ENCODE assay signal across 7 mouse cellular contexts in genomic region chr4:135855536-135856222, GRCm38 (mm10). TPM values are rescaled to one million over a fixed set of nuclear protein-coding genes. Genes with fewer than 3 reads are reported as not detected.
A peak's percentile ranks its signal among the peaks of the same experiment; 100 is the strongest.
DNase-seq lines count a peak whose midpoint lies in the region; ATAC-seq and TF ChIP-seq lines count a peak whose summit lies in the region.

Srsf10 (plus strand) TSS chr4:135855747.

- no peak for TF ChIP-seq CTCF in kidney, adult 2 months (conservative IDR thresholded peaks at IDR 0.05; ENCODE audit: insufficient read depth, insufficient read length, low read depth, low read length)
- TF ChIP-seq CTCF in spleen, adult 2 months (IDR thresholded peaks at IDR 0.05; ENCODE audit: extremely low read depth, insufficient read depth, insufficient read length, insufficient replicate concordance): no peak

- no peaks in the 10 kb centered on the region for H3K9me3 ChIP-seq in embryonic facial prominence, embryonic 11.5 days (replicated peaks; ENCODE audit: control insufficient read depth, low read length)
- H3K9me3 ChIP-seq in limb, embryonic 12.5 days: no peaks in the 10 kb centered on the region
- H3K9me3 ChIP-seq in midbrain, embryonic 15.5 days: no peaks in the 10 kb centered on the region

- ATAC-seq in embryonic facial prominence, embryonic 11.5 days (replicated peaks; ENCODE audit: insufficient number of reproducible peaks, low FRiP score, low TSS enrichment, low read depth): peak; percentile 94
- peak; percentile 95 for ATAC-seq in limb, embryonic 12.5 days (ENCODE audit: insufficient number of reproducible peaks, insufficient read depth, low FRiP score, low TSS enrichment, low read depth)
- peak; percentile 96 for ATAC-seq in midbrain, embryonic 15.5 days (replicated peaks)

- H3K27ac ChIP-seq in embryonic facial prominence, embryonic 11.5 days (replicated peaks; ENCODE audit: low read depth, low read length): peak within 1 kb of the TSS; percentile 100
- peak within 1 kb of the TSS; percentile 97 for H3K27ac ChIP-seq in kidney, adult 2 months (ENCODE audit: insufficient read depth, low read depth, low read length)
- peak within 1 kb of the TSS; percentile 99 for H3K27ac ChIP-seq in limb, embryonic 12.5 days
- H3K27ac ChIP-seq in midbrain, embryonic 15.5 days: peak within 1 kb of the TSS; percentile 95
- peak within 1 kb of the TSS; percentile 98 for H3K27ac ChIP-seq in spleen, adult 2 months (ENCODE audit: insufficient read depth, low read length)

- peaks cover 3% of the 10 kb centered on the region; the same call in 1 of the 2 replicates for H3K36me3 ChIP-seq in embryonic facial prominence, embryonic 11.5 days (replicated peaks; ENCODE audit: control insufficient read depth, insufficient read depth, low read depth, low read length)
- H3K36me3 ChIP-seq in kidney, adult 2 months (ENCODE audit: control insufficient read depth, insufficient read depth, low read length): no peaks in the 10 kb centered on the region
- peaks cover 7% of the 10 kb centered on the region; the same call in 1 of the 2 replicates for H3K36me3 ChIP-seq in limb, embryonic 12.5 days
- H3K36me3 ChIP-seq in midbrain, embryonic 15.5 days (replicated peaks): no peaks in the 10 kb centered on the region
- H3K36me3 ChIP-seq in spleen, adult 2 months (ENCODE audit: control insufficient read depth, insufficient read depth, low read length): no peaks in the 10 kb centered on the region

- peak; percentile 98 for DNase-seq in adrenal gland, postnatal 14 days
- peak; percentile 99 for DNase-seq in embryonic facial prominence, embryonic 11.5 days (ENCODE audit: low spot score)
- peak; percentile 100 for DNase-seq in heart, adult 11 months
- peak; percentile 98 for DNase-seq in kidney, adult 2 months
- peak; percentile 95 to 97 for DNase-seq in spleen, adult 2 months (ENCODE audit: low read depth in 1 of 2, low spot score in 2 of 2)

- TF ChIP-seq POLR2A in kidney, adult 2 months (IDR thresholded peaks at IDR 0.05; ENCODE audit: low read depth, low read length): peak; percentile 66
- TF ChIP-seq POLR2A in spleen, adult 2 months (IDR thresholded peaks at IDR 0.05; ENCODE audit: low read depth, low read length): peak; percentile 95

- peaks cover 6% of the 10 kb centered on the region for H3K4me1 ChIP-seq in embryonic facial prominence, embryonic 11.5 days (ENCODE audit: control insufficient read depth, insufficient read depth, low read length)
- peaks cover 23% of the 10 kb centered on the region for H3K4me1 ChIP-seq in kidney, adult 2 months (ENCODE audit: control insufficient read depth, insufficient read depth, low read length)
- peaks cover 33% of the 10 kb centered on the region for H3K4me1 ChIP-seq in limb, embryonic 12.5 days (replicated peaks)
- H3K4me1 ChIP-seq in midbrain, embryonic 15.5 days: peaks cover 51% of the 10 kb centered on the region
- peaks cover 6% of the 10 kb centered on the region; the same call in 1 of the 2 replicates for H3K4me1 ChIP-seq in spleen, adult 2 months (ENCODE audit: control insufficient read depth, insufficient read depth, insufficient read length)

- H3K4me2 ChIP-seq in embryonic facial prominence, embryonic 11.5 days (ENCODE audit: low read depth, low read length): peak within 1 kb of the TSS; percentile 82
- peak within 1 kb of the TSS; percentile 80 for H3K4me2 ChIP-seq in limb, embryonic 12.5 days
- H3K4me2 ChIP-seq in midbrain, embryonic 15.5 days: peak within 1 kb of the TSS; percentile 84

- under 1% methylated on average over 64 of the region's 67 CpGs for WGBS in embryonic facial prominence, embryonic 11.5 days
- 1% methylated on average over 63 of the region's 67 CpGs for WGBS in kidney, adult 2 months
- WGBS in limb, embryonic 12.5 days: under 1% methylated on average over 67 of the region's 67 CpGs
- WGBS in midbrain, embryonic 15.5 days: under 1% methylated on average over 63 of the region's 67 CpGs
- under 1% methylated on average over 66 of the region's 67 CpGs for WGBS in spleen, adult 2 months

- H3K9ac ChIP-seq in embryonic facial prominence, embryonic 11.5 days (replicated peaks; ENCODE audit: low read length): peak within 1 kb of the TSS; percentile 92
- H3K9ac ChIP-seq in limb, embryonic 12.5 days (replicated peaks): peak within 1 kb of the TSS; percentile 99
- H3K9ac ChIP-seq in midbrain, embryonic 15.5 days: peak within 1 kb of the TSS; percentile 97

- no peaks in the 10 kb centered on the region for H3K27me3 ChIP-seq in embryonic facial prominence, embryonic 11.5 days (ENCODE audit: control insufficient read depth, insufficient read depth, low read length)
- H3K27me3 ChIP-seq in kidney, adult 2 months (replicated peaks; ENCODE audit: control insufficient read depth, insufficient read depth, low read length): no peaks in the 10 kb centered on the region
- H3K27me3 ChIP-seq in limb, embryonic 12.5 days: no peaks in the 10 kb centered on the region
- no peaks in the 10 kb centered on the region for H3K27me3 ChIP-seq in midbrain, embryonic 15.5 days (replicated peaks)
- H3K27me3 ChIP-seq in spleen, adult 2 months (ENCODE audit: control insufficient read depth, insufficient read depth, low read length): no peaks in the 10 kb centered on the region

- peak within 1 kb of the TSS; percentile 96 for H3K4me3 ChIP-seq in embryonic facial prominence, embryonic 11.5 days (ENCODE audit: low read depth, low read length)
- peak within 1 kb of the TSS; percentile 87 for H3K4me3 ChIP-seq in kidney, adult 2 months (ENCODE audit: insufficient read depth, low read depth, low read length)
- H3K4me3 ChIP-seq in limb, embryonic 12.5 days (replicated peaks): peak within 1 kb of the TSS; percentile 93
- H3K4me3 ChIP-seq in midbrain, embryonic 15.5 days: peak within 1 kb of the TSS; percentile 83
- peak within 1 kb of the TSS; percentile 95 for H3K4me3 ChIP-seq in spleen, adult 2 months (ENCODE audit: extremely low read depth, insufficient read depth, insufficient read length)

RNA-seq across cellular contexts. Expression of gene Srsf10, which starts in this region (rescaled TPM):
- total RNA-seq in adrenal gland, postnatal 14 days (2021): 119 and 125 TPM in 2 replicates
- 421 and 489 TPM in 2 replicates for polyA plus RNA-seq in embryonic facial prominence, embryonic 11.5 days (2014; fragmentation: Nextera tagmentation; extraction: Ambion mirVana)
- polyA plus RNA-seq in kidney, adult 2 months (2012; rRNA removed): 43.4 TPM in 2 replicates
- 392 and 402 TPM in 2 replicates for polyA plus RNA-seq in limb, embryonic 12.5 days (2016; fragmentation: Nextera tagmentation; extraction: Ambion mirVana)
- polyA plus RNA-seq in midbrain, embryonic 15.5 days (2015; fragmentation: Nextera tagmentation; extraction: Ambion mirVana): 183 and 190 TPM in 2 replicates
- 68.0 and 109 TPM in 2 replicates for polyA plus RNA-seq in spleen, adult 2 months (2012; rRNA removed)

Comparison
In these comparisons a context has a peak if more than half of its experiments do, and no peak if none do; other contexts are left out.
1. Peak in every context shown above with its lines: DNase-seq, ATAC-seq, H3K4me3 ChIP-seq and H3K27ac ChIP-seq.